Mouse (Mus musculus) midbrain, embryonic 16.5 days (tissue): ENCODE data around the gene Stac3. TPM values are rescaled to one million over a fixed set of nuclear protein-coding genes. Genes with fewer than 3 reads are reported as not detected.

Experiments
- ATAC-seq: fragments of 200-750 bp; cut with Nextera tagmentation; 2 replicates; pipeline ENCODE4 v1.8.0; 2017; ENCODE audit warnings: moderate TSS enrichment
- H3K27ac ChIP-seq: fragments of 300-500 bp; sonication (generic); 2 replicates; pipeline ENCODE4 v1.5.1; 2014; ENCODE audit warnings: mild to moderate bottlenecking, low read length, mixed read lengths
- H3K27me3 ChIP-seq: fragments of 300-500 bp; sonication (generic); 2 replicates; pipeline ENCODE4 v1.6.1; 2014; ENCODE audit warnings: low read depth, low read length, mixed read lengths; ENCODE audit not compliant: control insufficient read depth, insufficient read depth
- H3K36me3 ChIP-seq: fragments of 300-500 bp; sonication (generic); 2 replicates; pipeline ENCODE4 v1.6.1; 2014; ENCODE audit warnings: mild to moderate bottlenecking, low read length, moderate library complexity, mixed read lengths; ENCODE audit not compliant: control insufficient read depth, insufficient read depth
- H3K4me1 ChIP-seq: fragments of 300-500 bp; sonication (generic); 2 replicates; pipeline ENCODE4 v1.6.1; 2014; ENCODE audit warnings: mild to moderate bottlenecking, low read length, mixed read lengths; ENCODE audit not compliant: control insufficient read depth, insufficient read depth
- H3K4me2 ChIP-seq: fragments of 300-500 bp; sonication (generic); 2 replicates; pipeline ENCODE4 v1.6.1; 2014; ENCODE audit warnings: mild to moderate bottlenecking, low read length, mixed read lengths
- H3K4me3 ChIP-seq: fragments of 300-500 bp; sonication (generic); 2 replicates; pipeline ENCODE4 v1.5.1; 2014; ENCODE audit warnings: low read depth, mild to moderate bottlenecking, low read length, moderate library complexity, mixed read lengths
- H3K9ac ChIP-seq: fragments of 300-500 bp; sonication (generic); 2 replicates; pipeline ENCODE4 v1.6.1; 2014; ENCODE audit warnings: low read depth, low read length, mixed read lengths
- H3K9me3 ChIP-seq: fragments of 300-500 bp; sonication (generic); replicated peaks from 2 replicates; pipeline ENCODE4 v1.6.1; 2014; ENCODE audit warnings: mild to moderate bottlenecking, low read length, mixed read lengths; ENCODE audit not compliant: control insufficient read depth, poor library complexity, severe bottlenecking
- WGBS: fragments of 180-500 bp; shearing (Covaris S2); extraction: QIAGEN DNeasy Blood & Tissue Kit; methylation state at CpG from one replicate; pipeline ENCODE4 v1.1.7; 2014; 5-methylcytosine and 5-hydroxymethylcytosine counted together
- polyA plus RNA-seq: library from polyadenylated mRNA; unstranded; fragments of >200 nt; fragmentation: Nextera tagmentation; extraction: Ambion mirVana; gene quantifications from 2 replicates; pipeline ENCODE4 v1.2.1, GENCODE M21; 2015

The Stac3 gene
- polyA plus RNA-seq, 1 experiment from 2014 or later, result 1.3 TPM

GRCm38 (mm10) chr10:127519041-127519701, 17.7 kb downstream of the Stac3 start:
- H3K9me3 ChIP-seq, result no peaks in the 10 kb centered on the region
- H3K4me2 ChIP-seq, result no peak overlapping the region
- H3K4me1 ChIP-seq, result peaks cover 29% of the 10 kb centered on the region
- H3K36me3 ChIP-seq, result peaks cover 4% of the 10 kb centered on the region; the same call in 1 of the 2 replicates
- no peak for ATAC-seq
- no peak overlapping the region for H3K4me3 ChIP-seq
- H3K27ac ChIP-seq, result no peak overlapping the region
- WGBS, result 96% methylated on average over 24 of the region's 26 CpGs
- peaks cover 8% of the 10 kb centered on the region for H3K27me3 ChIP-seq
- H3K9ac ChIP-seq, result no peak overlapping the region

GRCm38 (mm10) chr10:127519903-127520713, 18.6 kb downstream of the Stac3 start:
- no peak for ATAC-seq

GRCm38 (mm10) chr10:127520714-127521357, 19.4 kb downstream of the Stac3 start:
- Histone ChIP-seq H3K36me3 (peaks cover 4% of the 10 kb centered on the region; the same call in 1 of the 2 replicates), H3K4me2 (no peak overlapping the region), H3K4me1 (peaks cover 31% of the 10 kb centered on the region), H3K9ac (0 out of 2 replicates have a peak overlapping the region, but pooled peaks have one; percentile 12), H3K9me3 (no peaks in the 10 kb centered on the region), H3K4me3 (no peak overlapping the region), H3K27ac (no peak overlapping the region), H3K27me3 (peaks cover 11% of the 10 kb centered on the region)
- WGBS, result 82% methylated on average over 20 of the region's 20 CpGs
- ATAC-seq, result no peak

More at GRCm38 (mm10) chr10:127519903-127520713, 18.6 kb downstream of the Stac3 start:
- Histone ChIP-seq H3K9ac (no peak overlapping the region), H3K4me1 (peaks cover 32% of the 10 kb centered on the region), H3K9me3 (no peaks in the 10 kb centered on the region), H3K4me2 (no peak overlapping the region), H3K27me3 (peaks cover 13% of the 10 kb centered on the region), H3K36me3 (peaks cover 4% of the 10 kb centered on the region; the same call in 1 of the 2 replicates), H3K4me3 (no peak overlapping the region), H3K27ac (no peak overlapping the region)
- WGBS, result 92% methylated on average over 36 of the region's 37 CpGs

- Histone ChIP-seq H3K4me1 (peaks cover 32% of the 10 kb centered on the region), H3K9me3 (no peaks in the 10 kb centered on the region), H3K27ac (no peak overlapping the region), H3K4me3 (peak overlapping the region; percentile 58), H3K36me3 (peaks cover 4% of the 10 kb centered on the region; the same call in 1 of the 2 replicates), H3K4me2 (peak overlapping the region; percentile 96), H3K9ac (peak overlapping the region; percentile 63), H3K27me3 (peaks cover 16% of the 10 kb centered on the region)
- 10% methylated on average over 12 of the region's 12 CpGs for WGBS
- ATAC-seq, result peak; percentile 26
Measured at GRCm38 (mm10) chr10:127521611-127522080, 20.2 kb downstream of the Stac3 start.

GRCm38 (mm10) chr10:127522088-127522581, 20.6 kb downstream of the Stac3 start, which contains the start of gene Shmt2:
TSS of gene Shmt2 (minus strand) at chr10:127522444.
- peak within 1 kb of the TSS; percentile 28; the same call in 1 of the 2 replicates for H3K27ac ChIP-seq
- H3K27me3 ChIP-seq, result peaks cover 16% of the 10 kb centered on the region
- under 1% methylated on average over 21 of the region's 21 CpGs for WGBS
- peaks cover 4% of the 10 kb centered on the region; the same call in 1 of the 2 replicates for H3K36me3 ChIP-seq
- ATAC-seq, result peak; percentile 66
- H3K4me3 ChIP-seq, result peak within 1 kb of the TSS; percentile 58
- H3K9ac ChIP-seq, result peak within 1 kb of the TSS; percentile 63
- H3K4me2 ChIP-seq, result peak within 1 kb of the TSS; percentile 96
- no peaks in the 10 kb centered on the region for H3K9me3 ChIP-seq
- H3K4me1 ChIP-seq, result peaks cover 34% of the 10 kb centered on the region

GRCm38 (mm10) chr10:127524646-127525255, 23.3 kb downstream of the Stac3 start:
- H3K27ac ChIP-seq, result peak overlapping the region; percentile 40
- no peak for ATAC-seq
- H3K4me2 ChIP-seq, result 0 out of 2 replicates have a peak overlapping the region, but pooled peaks have one; percentile 17
- H3K36me3 ChIP-seq, result no peaks in the 10 kb centered on the region
- H3K9me3 ChIP-seq, result no peaks in the 10 kb centered on the region
- no peak overlapping the region for H3K4me3 ChIP-seq
- H3K27me3 ChIP-seq, result peaks cover 29% of the 10 kb centered on the region
- H3K9ac ChIP-seq, result 0 out of 2 replicates have a peak overlapping the region, but pooled peaks have one; percentile 26
- H3K4me1 ChIP-seq, result peaks cover 55% of the 10 kb centered on the region
- 3% methylated on average over 18 of the region's 23 CpGs for WGBS

DNA sequence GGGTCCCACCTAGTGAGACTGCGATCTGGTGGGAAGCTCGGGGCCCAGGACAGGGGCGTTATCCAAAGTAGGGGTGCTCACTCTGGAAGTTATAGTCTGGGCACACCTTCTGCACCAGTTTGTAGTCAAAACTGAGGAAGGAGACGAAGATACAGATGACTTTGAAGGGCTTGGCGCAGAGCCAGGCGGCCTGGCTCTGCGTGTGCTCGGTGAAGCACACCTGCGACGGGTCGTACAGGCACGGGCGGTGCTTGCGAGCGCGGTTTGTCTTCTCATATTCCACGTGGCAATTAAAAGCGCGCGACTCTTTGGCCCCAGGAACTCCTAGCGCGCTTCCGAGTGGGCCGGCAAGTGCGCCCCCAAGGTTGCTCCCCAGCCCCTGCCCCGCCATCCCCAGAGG, 24.6 kb downstream of the Stac3 start:
- ATAC-seq, result no peak
- H3K9me3 ChIP-seq, result no peaks in the 10 kb centered on the region
- H3K4me2 ChIP-seq, result peak overlapping the region; percentile 45
- WGBS, result 3% methylated on average over 26 of the region's 26 CpGs
- peak overlapping the region; percentile 15 for H3K4me3 ChIP-seq
- H3K4me1 ChIP-seq, result peaks cover 61% of the 10 kb centered on the region
- peak overlapping the region; percentile 20; the same call in 1 of the 2 replicates for H3K9ac ChIP-seq
- H3K27ac ChIP-seq, result 0 out of 2 replicates have a peak overlapping the region, but pooled peaks have one; percentile 53
- peaks cover 32% of the 10 kb centered on the region for H3K27me3 ChIP-seq
- H3K36me3 ChIP-seq, result no peaks in the 10 kb centered on the region

GRCm38 (mm10) chr10:127526681-127527080, 25.2 kb downstream of the Stac3 start:
- Histone ChIP-seq H3K27ac (peak overlapping the region; percentile 73), H3K36me3 (no peaks in the 10 kb centered on the region), H3K4me1 (peaks cover 60% of the 10 kb centered on the region), H3K27me3 (peaks cover 32% of the 10 kb centered on the region), H3K9ac (peak overlapping the region; percentile 38; the same call in 1 of the 2 replicates), H3K4me2 (peak overlapping the region; percentile 45), H3K9me3 (no peaks in the 10 kb centered on the region), H3K4me3 (peak overlapping the region; percentile 15)
- ATAC-seq, result no peak
- WGBS, result 2% methylated on average over 26 of the region's 26 CpGs
